Mouse (Mus musculus) stomach, embryonic 14.5 days (tissue): Measurements from ENCODE around the gene Kynu. TPM values are rescaled to one million over a fixed set of nuclear protein-coding genes. Genes with fewer than 3 reads are reported as not detected.
A peak's percentile ranks its signal among the peaks of the same experiment; 100 is the strongest.

Experiments
- ATAC-seq: fragments of 200-750 bp; cut with Nextera tagmentation; 2 replicates; pipeline ENCODE4 v1.8.0; 2017; ENCODE audit warnings: low read depth, moderate TSS enrichment; ENCODE audit not compliant: insufficient number of reproducible peaks, insufficient read depth, low FRiP score
- H3K27ac ChIP-seq: fragments of 300-500 bp; sonication (generic); 2 replicates; pipeline ENCODE4 v1.5.1; 2014; ENCODE audit warnings: mild to moderate bottlenecking, low read length, moderate library complexity, mixed read lengths
- H3K27me3 ChIP-seq: fragments of 300-500 bp; sonication (generic); 2 replicates; pipeline ENCODE4 v1.6.1; 2014; ENCODE audit warnings: low read length, control low read depth, mixed read lengths; ENCODE audit not compliant: control insufficient read depth, insufficient read depth
- H3K36me3 ChIP-seq: fragments of 300-500 bp; sonication (generic); 2 replicates; pipeline ENCODE4 v1.6.1; 2014; ENCODE audit warnings: mild to moderate bottlenecking, control low read depth, low read length, moderate library complexity, mixed read lengths; ENCODE audit not compliant: control insufficient read depth, insufficient read depth
- H3K4me1 ChIP-seq: fragments of 300-500 bp; sonication (generic); 2 replicates; pipeline ENCODE4 v1.6.1; 2014; ENCODE audit warnings: low read length, control low read depth, mixed read lengths; ENCODE audit not compliant: control insufficient read depth, insufficient read depth
- H3K4me2 ChIP-seq: fragments of 300-500 bp; sonication (generic); replicated peaks from 2 replicates; pipeline ENCODE4 v1.6.1; 2014; ENCODE audit warnings: low read depth, low read length, control low read depth
- H3K4me3 ChIP-seq: fragments of 300-500 bp; sonication (generic); 2 replicates; pipeline ENCODE4 v1.5.1; 2014; ENCODE audit warnings: low read depth, low read length, control low read depth
- H3K9ac ChIP-seq: fragments of 300-500 bp; sonication (generic); replicated peaks from 2 replicates; pipeline ENCODE4 v1.6.1; 2014; ENCODE audit warnings: low read depth, mild to moderate bottlenecking, control low read depth, low read length, moderate library complexity, mixed read lengths
- H3K9me3 ChIP-seq: fragments of 300-500 bp; sonication (generic); 2 replicates; pipeline ENCODE4 v1.6.1; 2016; ENCODE audit warnings: low read depth, low read length, control low read depth; ENCODE audit not compliant: control insufficient read depth
- WGBS: fragments of 180-500 bp; shearing (Covaris S2); extraction: QIAGEN DNeasy Blood & Tissue Kit; methylation state at CpG from one replicate; pipeline ENCODE4 v1.1.7; 2014; 5-methylcytosine and 5-hydroxymethylcytosine counted together
- polyA plus RNA-seq: library from polyadenylated mRNA; unstranded; fragments of >200 nt; fragmentation: Nextera tagmentation; extraction: Ambion mirVana; gene quantifications from 2 replicates; pipeline ENCODE4 v1.2.1, GENCODE M21; 2014

Gene Kynu
- polyA plus RNA-seq, result 0.26 and 1.1 TPM in 2 replicates

DNA sequence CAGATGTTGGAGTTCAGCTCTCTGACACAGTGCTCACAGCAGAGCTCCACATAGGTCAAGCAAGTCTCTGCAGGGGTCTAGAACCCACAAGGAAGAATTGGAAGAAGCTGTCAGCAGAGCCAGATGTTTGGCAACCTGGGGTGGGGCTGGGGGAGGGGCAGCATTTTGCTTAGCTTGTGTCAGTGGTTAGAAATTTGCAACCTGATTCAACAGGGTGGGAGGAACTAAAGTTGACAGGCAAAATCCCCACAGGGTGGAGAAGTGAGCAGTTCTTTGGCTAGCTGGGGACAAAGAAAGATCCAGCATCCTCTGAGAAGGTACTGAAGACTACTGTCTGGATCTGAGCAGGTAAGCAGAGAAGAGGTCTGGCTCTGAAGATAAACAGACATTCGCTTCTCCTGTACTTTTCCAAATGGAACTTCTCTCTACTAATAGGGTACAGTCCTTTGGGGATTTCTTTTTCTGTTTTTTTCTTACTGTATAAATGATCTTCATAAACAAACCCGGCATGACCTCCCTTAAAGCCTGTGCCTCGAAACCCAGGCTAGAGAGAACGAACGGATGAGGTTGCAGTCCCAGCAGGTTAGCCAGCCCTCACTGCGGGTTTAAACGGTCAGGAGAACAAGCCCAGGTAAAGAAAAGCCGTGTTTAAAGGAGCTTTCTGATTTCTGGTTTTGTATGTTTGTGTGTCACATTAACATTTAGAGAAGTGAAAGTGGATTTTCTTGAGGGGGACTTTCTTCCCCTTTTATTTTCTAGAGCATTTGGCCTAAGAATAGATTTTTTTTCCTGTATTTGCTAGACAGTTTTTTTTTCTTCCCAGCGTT lies at the start of gene Kynu:
Gene Kynu, plus strand, starts transcription at position 268 of the 827 bp plus-strand sequence.
- H3K27ac ChIP-seq, result 0 out of 2 replicates have a peak within 1 kb of the TSS, but pooled peaks have one; percentile 6
- H3K9ac ChIP-seq, result no peak within 1 kb of the TSS
- no peaks in the 10 kb centered on the region for H3K9me3 ChIP-seq
- H3K4me1 ChIP-seq, result peaks cover 6% of the 10 kb centered on the region; the same call in 1 of the 2 replicates
- H3K27me3 ChIP-seq, result no peaks in the 10 kb centered on the region
- H3K4me3 ChIP-seq, result no peak within 1 kb of the TSS
- H3K36me3 ChIP-seq, result no peaks in the 10 kb centered on the region
- WGBS, result 14% methylated on average over 9 of the region's 9 CpGs
- peak within 1 kb of the TSS; percentile 3; the same call in 1 of the 2 replicates for H3K4me2 ChIP-seq
- ATAC-seq, result no peak

DNA sequence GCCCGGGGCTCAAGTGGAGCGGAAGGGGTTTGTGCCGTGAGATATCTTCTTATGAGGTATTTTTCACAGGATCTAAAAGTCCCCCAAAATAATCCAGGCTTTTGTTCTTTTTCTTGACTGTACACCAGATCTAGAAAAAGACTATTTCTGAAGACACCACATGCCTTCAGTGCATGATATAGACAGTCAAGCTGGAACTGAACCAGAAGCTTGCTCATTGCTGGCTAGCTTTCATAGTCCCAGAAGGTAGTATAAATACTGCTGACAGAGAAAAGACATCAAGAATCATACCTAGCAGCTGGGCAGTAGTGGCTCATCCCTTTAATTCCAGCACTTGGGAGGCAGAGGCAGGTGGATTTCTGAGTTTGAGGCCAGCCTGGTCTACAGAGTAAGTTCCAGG lies 48.9 kb upstream of the Kynu start:
- Histone ChIP-seq H3K36me3 (no peaks in the 10 kb centered on the region), H3K9me3 (no peaks in the 10 kb centered on the region), H3K9ac (no peak overlapping the region), H3K27ac (no peak overlapping the region), H3K4me2 (no peak overlapping the region), H3K4me1 (no peaks in the 10 kb centered on the region), H3K4me3 (no peak overlapping the region), H3K27me3 (no peaks in the 10 kb centered on the region)
- 94% methylated on average over 3 of the region's 3 CpGs for WGBS
- ATAC-seq, result no peak

DNA sequence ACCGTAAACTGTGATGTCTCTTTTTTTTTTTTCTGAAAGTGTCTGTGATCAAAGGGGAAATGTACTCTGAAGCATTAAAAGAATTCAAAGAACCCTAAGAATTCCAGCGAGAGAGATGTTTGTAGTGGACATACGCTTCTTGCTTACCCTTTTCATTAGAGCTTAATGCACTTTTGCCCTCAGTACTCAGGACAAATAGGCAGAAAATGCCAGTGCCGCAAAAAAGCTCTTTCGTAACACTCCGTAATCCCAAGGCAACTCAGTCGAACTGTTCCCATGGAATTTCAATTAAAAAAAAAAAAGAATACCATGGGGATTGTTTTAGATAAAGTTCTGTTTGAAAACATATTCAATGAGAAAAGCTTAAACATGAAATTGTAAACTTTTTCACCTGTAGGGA lies 41.3 kb upstream of the Kynu start:
- H3K36me3 ChIP-seq, result no peaks in the 10 kb centered on the region
- H3K4me3 ChIP-seq, result no peak overlapping the region
- 25% methylated on average over 7 of the region's 7 CpGs for WGBS
- H3K9me3 ChIP-seq, result no peaks in the 10 kb centered on the region
- no peak overlapping the region for H3K9ac ChIP-seq
- H3K27ac ChIP-seq, result no peak overlapping the region
- no peaks in the 10 kb centered on the region for H3K4me1 ChIP-seq
- no peak for ATAC-seq
- H3K4me2 ChIP-seq, result no peak overlapping the region
- H3K27me3 ChIP-seq, result no peaks in the 10 kb centered on the region

DNA sequence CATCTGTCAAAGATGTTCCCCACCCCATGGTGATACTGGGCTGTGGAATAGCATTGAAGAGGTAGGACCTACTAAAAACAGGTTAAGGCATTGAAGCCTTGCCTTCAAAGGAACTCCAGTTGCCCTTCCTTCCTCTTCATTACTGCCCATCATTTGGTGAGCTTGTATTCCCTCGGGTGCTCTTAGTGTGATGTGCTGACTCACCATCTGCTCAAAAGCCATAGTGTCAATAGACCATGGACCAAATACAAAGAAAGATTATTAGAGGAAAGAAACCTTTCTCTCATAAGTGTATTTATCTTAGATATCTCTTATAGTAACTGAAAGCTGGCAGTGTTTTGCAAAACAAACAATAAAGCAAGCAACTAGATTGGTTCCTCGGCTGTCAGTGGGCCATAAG lies 20.7 kb upstream of the Kynu start:
- H3K4me3 ChIP-seq, result no peak overlapping the region
- no peak for ATAC-seq
- H3K4me1 ChIP-seq, result no peaks in the 10 kb centered on the region
- H3K27me3 ChIP-seq, result no peaks in the 10 kb centered on the region
- no peak overlapping the region for H3K27ac ChIP-seq
- no peak overlapping the region for H3K4me2 ChIP-seq
- no peak overlapping the region for H3K9ac ChIP-seq
- 62% methylated on average over 2 of the region's 2 CpGs for WGBS
- H3K36me3 ChIP-seq, result no peaks in the 10 kb centered on the region
- no peaks in the 10 kb centered on the region for H3K9me3 ChIP-seq

DNA sequence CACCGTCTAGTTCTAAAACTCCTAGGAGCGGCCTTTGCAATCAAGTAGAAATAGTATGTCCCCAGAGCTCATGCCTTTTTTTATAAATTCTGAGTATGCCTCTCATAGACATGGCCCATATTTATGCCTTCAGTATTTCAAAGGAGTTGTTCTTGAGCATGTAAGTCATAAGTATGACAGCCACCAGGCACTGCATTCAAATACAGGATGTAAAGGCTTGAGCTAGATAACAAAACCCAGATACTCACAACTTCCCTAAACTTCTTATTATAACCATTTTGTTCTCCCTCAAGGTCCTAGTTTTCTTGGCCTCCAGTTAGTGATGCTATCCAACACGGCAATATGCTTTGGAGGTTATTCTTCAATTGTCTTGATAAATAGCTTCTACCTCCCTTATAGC lies 12.5 kb upstream of the Kynu start:
- Histone ChIP-seq H3K9me3 (no peaks in the 10 kb centered on the region), H3K36me3 (no peaks in the 10 kb centered on the region), H3K27me3 (no peaks in the 10 kb centered on the region), H3K4me3 (no peak overlapping the region), H3K27ac (no peak overlapping the region), H3K4me1 (no peaks in the 10 kb centered on the region), H3K9ac (no peak overlapping the region), H3K4me2 (no peak overlapping the region)
- ATAC-seq, result no peak
- 82% methylated on average over 3 of the region's 3 CpGs for WGBS

DNA sequence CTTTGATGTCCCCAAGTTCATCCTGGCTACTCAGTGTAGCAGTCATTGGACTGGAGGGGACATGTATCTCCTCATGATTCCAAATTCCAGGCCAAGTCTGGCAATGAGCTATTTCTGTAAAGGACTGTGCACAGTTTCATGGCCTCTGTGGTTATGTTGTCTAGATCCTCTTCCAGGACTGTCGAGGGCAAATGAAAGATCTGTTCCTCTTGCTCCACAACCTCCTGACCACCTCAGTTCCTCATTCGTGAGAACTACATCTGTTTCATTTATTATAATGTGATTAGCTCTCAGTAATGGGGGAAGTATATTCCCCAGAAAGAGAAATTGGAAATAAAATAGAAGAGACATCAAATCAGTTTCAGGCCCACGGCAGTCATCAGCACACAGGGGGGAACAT lies 9.5 kb upstream of the Kynu start:
- no peak for ATAC-seq
- 79% methylated on average over 3 of the region's 3 CpGs for WGBS

DNA sequence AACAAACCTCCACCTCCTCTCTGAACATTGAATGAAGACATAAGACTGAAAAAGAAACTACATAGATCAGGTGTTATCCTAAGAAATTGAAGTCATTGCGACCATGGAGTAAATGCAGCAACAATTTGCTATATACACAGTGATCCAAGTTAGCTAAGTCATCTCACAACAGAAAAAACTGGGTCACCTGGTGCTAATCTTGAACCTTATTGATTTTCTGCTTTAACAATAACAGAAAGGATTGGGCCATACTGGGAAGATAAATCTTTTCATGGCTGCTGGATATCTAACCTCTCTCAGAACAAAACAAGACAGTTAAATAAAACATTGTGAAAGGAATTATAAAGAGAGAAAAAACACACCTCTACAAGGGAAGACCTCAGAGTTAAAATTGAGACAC lies 8.7 kb upstream of the Kynu start:
- Histone ChIP-seq H3K9ac (no peak overlapping the region), H3K4me2 (no peak overlapping the region), H3K4me3 (no peak overlapping the region), H3K9me3 (no peaks in the 10 kb centered on the region), H3K4me1 (no peaks in the 10 kb centered on the region), H3K36me3 (no peaks in the 10 kb centered on the region), H3K27me3 (no peaks in the 10 kb centered on the region), H3K27ac (no peak overlapping the region)
- WGBS, result 74% methylated on average over 1 of the region's 1 CpGs
- ATAC-seq, result no peak

More for the DNA sequence above, 9.5 kb upstream of the Kynu start:
- Histone ChIP-seq H3K9ac (no peak overlapping the region), H3K4me3 (no peak overlapping the region), H3K9me3 (no peaks in the 10 kb centered on the region), H3K4me1 (no peaks in the 10 kb centered on the region), H3K4me2 (no peak overlapping the region), H3K27me3 (no peaks in the 10 kb centered on the region), H3K27ac (no peak overlapping the region), H3K36me3 (no peaks in the 10 kb centered on the region)

DNA sequence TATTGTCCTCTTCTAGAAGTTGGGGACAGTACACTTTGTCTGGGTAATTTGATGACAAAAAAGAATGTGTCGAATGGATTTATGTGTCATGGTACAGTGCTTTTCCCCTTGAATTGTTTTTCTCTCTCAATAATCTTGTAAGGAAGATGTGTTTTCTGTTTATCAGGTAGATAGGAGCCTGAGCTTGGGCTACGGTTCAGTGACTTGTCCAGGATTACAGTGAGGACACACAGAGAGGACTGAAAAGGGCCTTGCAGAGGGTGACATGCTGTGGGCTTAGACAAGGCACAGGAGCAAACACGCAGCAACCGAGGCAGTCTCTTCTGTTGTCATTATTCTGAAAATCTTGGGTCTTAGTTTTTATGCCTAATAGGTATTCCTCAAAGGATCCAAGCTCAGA lies 913 bp upstream of the Kynu start:
- Histone ChIP-seq H3K36me3 (no peaks in the 10 kb centered on the region), H3K4me1 (peaks cover 6% of the 10 kb centered on the region; the same call in 1 of the 2 replicates), H3K27me3 (no peaks in the 10 kb centered on the region), H3K9ac (no peak overlapping the region), H3K4me2 (no peak overlapping the region), H3K4me3 (no peak overlapping the region), H3K27ac (no peak overlapping the region), H3K9me3 (no peaks in the 10 kb centered on the region)
- WGBS, result 77% methylated on average over 4 of the region's 4 CpGs
- no peak for ATAC-seq
